Mouse (Mus musculus) frontal cortex, postnatal 10 days (tissue): Measurements from ENCODE around the gene Zwint.

Experiments used
- DNase-seq, 2 experiments: peaks; one replicate each; pipeline ENCODE4 v3.0.0; 2022; ENCODE audit warnings: low spot score in 2 of 2, mixed read lengths in 1 of 2

The Zwint gene

DNA sequence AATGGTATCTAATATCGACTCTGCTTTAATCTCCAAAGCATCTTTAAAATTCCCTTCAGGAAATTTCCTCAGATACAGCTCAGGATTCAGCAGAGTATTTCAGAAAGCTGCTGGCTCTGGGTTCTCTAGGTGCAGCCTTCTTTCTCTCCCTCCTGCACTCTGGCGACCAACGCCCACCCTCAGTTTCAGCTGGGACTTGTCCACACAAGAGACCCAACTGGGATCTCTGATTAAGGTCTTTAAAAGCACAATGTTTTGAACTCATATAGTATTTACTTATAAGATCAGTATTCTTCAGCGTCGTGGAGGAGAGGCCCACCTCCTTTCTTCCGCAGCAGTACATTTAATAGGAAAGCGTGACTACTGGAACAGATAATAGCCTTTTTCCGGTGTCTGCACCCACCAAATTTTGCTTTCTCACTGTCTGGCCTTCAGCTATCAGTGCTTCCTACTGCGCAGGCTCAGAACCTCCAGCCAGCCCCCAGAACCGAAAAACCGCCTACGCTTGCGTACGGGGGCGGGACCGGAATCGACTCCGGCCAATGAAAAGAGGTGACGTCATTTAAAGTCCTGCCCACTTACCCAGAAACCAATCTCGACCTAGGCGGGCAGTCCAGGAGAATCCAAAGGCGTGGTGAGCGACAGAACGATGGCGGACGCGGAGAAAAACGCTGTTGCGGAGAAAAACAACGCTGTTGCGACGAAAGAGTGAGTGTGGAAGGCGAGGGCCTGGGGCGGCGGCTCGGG is at the start of gene Zwint:
Gene Zwint, plus strand, starts transcription at position 576 of the 747 bp plus-strand sequence.
- peak; percentile 95 to 97 for DNase-seq

DNA sequence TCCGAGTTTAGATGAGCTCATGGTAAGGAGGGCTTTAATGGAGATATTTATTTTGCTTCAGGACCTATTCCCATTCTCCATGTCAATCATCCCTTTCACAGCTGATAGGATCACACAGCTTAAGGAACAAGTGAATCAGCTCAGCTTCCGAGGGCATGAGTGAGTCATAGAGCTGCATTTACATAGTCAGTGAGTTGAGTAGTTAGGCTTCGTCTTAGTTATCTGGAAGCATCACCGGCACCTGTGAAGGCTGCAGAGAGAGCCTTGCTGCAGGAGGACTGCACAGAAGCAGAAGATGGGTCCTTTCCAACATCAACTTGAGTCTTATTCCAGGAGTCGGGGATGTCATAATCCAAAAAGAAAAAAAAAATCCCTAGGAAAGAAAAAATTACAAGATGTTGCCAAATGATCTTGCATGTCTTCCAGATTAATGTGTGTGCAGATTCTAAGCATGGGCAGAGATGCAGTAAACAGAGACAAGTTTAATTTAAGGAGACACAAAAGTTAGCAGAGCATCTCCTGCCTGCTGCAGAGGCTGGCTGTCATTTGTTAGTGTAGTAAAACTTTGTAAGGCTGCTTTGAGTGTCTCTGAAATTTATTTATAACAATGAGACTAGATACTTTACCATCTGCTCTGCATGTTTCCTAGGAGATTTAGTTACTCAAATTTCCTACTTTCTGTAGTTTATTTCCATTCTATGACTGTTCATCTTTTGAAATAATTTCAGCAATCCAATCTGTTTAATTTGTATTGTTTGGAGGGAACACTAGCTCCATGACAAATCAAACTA is 41.3 kb upstream of the Zwint start:
- no peak for DNase-seq

DNA sequence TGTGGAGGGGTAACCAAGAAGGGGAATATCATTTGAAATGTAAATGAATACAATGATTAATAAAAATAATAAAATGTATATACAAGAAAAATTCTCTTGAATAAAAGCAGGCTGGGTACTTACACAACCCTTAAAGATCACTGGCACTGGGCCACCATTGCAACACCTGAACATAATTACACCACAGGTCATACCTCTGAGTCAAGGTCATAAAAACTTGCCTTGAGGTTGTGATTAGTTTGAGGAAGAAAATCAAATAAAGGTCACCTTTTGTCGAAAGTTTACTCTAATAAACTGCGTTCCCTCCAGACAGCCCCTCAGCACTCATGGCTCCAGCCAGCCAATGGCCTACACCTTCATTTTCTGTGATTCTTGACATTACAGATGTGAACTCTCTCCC is 38.5 kb upstream of the Zwint start:
- no peak for DNase-seq

DNA sequence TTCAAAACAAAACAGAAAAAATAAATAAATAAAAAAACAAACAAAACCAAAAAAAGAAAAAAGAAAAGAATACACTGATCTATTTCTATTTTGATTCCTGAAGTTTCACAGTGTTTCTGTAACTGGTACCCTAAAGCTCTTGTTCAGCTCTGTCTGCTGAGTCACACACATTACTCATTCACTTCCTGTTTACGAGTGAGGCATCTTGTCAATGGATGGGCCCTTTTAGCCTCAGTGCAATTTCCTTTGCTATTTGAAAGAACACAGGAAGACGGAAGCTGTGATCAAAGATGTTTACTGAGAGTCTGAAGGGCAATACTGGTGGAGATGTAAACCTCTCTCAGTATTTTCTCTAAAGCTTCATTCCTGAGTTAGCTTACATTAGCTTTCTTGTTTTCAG is 34.1 kb upstream of the Zwint start:
- DNase-seq, result no peak

DNA sequence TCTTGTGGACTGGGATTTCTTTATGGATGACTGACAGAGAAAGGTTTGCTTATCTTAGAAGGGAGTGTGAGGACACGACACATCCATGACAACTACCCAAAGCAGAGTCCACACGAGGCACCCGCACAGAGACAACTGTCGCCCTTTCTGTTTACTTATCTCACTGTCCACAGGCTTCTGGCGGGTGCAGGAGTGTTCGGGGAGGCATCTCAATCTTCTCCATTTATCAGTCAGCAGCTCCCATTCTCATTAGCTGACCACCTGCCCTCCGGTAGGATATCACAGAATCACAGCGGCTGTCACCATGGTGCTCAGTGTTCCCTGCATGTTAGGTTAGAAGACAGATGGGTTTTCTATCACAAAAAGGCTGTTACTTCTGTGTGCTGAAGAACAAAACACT is 31.1 kb upstream of the Zwint start:
- no peak for DNase-seq

DNA sequence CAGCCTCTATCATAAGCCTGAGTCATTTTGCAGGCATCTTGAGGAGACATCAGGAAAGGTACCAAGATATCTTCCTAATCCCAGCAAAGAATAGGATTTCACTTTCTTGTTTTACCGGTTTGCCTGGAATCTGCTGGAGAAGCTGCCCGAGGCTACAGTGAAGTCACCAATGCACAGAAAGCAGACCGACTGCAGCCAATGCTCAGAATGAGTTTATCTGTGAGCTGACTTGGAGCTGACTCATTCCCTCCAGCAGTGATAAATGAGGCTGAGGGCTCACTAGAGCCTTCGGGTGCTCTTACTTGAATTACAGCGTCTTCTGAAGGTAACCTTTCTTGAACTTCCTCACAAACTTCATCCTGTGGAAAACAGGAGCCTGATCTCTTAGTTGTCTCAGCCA is 20.5 kb upstream of the Zwint start:
- DNase-seq, result no peak

DNA sequence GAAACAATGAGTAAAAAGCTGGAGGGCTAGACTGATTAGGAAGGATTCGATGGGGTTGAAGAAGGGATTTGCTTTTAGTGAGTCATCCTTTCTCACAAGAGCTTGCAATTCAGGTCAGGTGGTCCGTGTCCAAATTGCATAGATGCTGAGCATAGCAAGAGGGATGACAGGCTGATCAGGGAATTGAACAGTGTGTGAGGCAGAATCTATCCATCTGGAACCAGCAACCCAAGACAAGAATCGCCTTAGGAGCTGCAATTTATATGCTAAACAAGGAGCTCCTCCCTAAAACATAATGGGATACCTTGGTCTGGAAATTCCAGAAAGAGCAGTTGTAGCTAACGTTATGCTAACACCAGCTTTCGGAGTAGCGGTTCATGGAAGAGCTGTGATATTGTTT is 3.8 kb upstream of the Zwint start:
- no peak for DNase-seq

DNA sequence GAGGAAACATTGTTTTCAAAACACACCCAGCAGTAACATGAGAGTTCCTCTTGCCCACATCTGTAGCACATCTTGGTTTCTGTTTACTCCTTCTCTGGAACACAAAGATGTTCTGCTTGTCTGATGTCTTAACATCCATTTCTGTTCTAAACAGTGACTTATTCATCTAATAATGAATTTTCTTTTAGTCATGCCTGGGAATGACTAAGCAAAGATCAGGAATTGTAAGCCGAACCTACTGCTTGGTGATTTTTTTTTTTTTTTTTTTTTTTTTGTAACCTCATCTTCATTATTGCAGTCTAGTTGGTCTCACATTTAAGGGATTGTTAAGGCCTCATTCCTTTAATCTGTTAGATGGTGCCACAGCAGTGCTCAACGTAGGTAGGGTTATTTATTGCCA is 848 bp upstream of the Zwint start:
- DNase-seq, result no peak

DNA sequence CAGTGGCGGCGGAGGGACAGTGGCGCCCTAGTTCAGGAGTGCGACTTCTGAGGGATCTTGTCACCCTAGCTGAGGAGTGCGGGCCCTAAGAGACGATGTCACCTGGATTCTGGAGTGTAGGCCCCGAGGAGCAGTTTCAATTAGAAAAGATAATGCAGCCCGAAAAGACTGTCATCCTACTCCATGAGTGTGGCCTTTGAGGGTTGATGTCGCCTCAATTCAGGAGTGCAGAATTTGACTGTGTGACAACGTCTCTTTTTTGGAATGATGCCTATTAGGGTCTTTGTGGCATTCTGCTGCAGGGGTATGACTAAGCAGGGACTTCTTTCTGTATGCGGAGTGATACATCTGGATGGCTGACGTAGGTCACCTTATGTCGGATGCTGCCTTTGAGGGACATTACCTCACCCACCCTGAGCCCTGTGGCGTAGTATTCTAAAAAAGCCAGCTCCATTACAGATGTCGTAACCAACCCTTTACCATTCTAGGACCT is 418 bp downstream of the Zwint start:
- peak; percentile 49 to 66 for DNase-seq

DNA sequence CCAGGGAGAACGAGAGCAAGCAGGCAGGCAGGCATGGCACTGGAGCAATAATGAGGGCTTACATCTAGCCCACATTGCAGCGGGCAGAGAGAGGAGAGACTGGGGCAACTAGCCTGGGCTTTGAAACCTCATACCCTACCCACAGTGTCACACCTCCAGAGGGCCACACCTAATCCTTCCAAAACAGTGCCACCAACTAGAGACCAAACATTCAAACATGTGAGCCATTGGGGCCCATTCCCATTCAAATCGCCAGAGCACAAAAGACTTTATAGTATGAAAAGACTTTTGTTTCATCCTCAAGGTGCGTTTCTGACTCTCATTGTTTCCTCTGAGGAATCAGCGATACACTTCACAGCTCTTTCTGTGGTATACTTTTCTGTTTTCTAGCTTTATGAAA is 4.6 kb downstream of the Zwint start:
- no peak for DNase-seq

DNA sequence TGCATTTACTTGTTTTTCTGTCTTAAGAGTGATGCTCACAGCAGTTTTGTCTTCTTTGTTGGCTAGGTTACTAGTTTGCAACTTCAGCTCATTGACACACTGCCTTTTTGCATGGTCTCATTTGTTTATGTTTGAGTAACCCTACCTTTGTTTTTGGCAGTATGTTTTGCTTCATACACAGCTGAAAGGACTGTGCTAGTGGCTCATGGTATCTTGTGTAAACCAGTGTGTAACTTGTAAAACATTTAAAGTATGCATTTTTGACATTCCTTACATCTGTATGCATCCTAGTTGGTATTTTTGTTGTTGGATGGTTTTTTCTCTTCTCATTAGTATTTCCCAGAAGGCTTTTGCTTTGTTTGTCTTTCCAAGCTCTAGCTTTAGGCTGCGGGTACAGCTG is 5.7 kb downstream of the Zwint start:
- DNase-seq, result no peak

DNA sequence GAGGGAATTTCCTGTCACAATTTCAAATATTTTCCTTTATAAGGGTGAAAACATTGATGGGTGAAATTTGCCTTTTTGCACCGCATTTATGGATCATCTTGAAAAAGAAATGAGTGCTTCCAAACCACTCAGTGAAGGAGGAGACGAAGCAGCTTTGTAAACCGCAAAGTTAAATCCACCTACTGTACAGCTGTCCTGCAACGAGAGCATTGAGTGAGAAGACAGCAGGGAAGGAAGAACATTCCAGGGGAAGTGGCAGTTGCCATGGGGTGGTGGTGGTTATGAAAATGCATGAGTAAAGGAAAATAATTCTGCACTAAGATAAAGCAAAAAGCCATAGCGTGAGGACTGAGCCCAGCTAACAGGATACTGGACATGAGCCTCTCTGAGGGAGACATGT is 13.2 kb downstream of the Zwint start:
- DNase-seq, result no peak

DNA sequence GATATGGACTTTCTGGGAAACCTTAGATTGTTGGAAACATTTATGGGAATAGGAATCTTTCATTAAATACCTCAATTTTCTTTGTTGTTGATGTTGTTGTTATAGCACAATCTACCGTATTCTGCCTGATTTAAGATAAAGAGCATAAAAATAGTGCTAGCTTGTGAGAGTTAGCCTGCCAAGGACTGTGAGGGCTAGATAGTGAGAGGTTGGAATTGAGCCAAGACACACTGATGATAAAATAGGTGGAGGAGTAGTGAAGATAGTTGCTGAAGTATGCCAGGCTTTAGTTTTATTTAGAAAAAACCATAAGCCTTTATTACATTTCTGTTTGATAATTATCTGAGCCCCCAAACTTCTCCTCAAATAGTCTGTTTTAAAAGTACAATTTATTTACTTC is 14.4 kb downstream of the Zwint start:
- no peak for DNase-seq

DNA sequence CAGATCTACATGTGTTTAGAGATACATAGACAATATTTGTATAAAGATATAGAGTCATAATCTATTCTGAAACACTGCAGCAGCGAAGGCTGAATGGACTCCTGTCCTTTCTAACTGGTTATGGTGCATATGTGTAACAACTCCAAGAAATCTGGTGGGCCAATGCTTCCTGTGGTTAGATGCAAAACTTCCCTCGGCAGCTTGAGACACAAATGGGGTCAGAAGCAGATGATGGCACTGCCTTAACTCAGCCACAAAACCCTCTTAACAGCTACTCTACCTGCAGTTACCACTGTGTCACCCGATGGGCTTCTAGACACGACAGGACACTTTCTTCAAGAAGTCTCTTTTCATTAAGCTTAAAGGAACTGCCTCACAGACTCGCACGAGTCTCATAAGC is 21.3 kb downstream of the Zwint start:
- DNase-seq, result no peak

DNA sequence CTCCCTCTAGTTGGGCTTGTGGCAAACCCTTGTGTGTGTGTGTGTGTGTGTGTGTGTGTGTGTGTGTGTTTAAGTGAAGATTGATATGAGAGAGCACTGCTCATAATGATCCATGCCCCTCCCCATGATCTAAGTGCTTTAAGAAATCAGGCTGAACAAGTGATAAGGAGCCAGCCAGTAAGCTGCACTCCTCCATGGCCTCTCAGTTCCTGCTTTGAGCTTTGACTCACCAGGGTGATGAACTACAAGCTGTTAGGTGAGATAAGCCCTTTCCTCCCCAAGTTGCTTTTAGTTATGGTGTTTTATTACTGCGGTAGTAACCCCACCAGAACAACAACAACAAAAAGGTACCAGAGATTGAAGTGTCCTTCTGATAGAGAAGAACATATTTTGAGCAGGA is 21.9 kb downstream of the Zwint start:
- no peak for DNase-seq

DNA sequence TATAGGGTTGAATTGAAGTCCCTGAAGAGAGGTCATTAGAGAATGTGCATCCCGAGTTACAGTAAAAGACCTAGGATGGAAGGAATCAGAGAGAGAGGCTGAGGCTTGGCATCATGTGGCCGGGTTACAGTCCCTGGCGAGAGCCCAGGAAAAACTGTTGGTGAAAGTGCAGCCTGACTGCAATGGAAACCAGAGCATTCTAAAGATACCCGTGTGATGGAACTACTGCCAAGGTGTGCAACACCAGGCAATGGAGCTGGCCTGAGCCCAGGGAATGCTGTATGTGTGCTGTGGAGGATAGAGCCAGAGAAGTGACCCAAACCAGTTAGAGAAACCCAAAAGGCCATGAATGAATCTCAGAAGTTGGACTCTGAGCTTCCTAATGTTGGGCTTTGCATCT is 24.4 kb downstream of the Zwint start:
- no peak for DNase-seq

DNA sequence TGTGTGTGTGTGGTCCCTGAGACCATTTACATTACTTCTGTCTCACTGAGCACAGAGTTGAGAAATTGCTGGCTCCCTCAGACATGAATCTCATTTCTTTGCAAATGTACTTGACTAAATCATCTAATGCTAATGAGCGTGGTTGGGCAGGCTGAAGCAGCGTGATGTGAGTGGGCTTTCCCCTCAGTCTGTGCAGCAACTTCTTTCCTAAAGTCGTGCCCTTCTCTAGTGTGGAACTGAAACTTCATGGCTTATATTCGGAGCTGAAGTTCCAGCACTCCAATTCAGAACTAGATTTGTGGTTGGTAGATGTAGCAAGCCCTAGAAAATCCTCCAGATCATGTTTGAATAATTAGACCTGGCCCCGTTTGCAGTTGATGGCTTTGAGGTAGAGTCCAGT is 46.4 kb downstream of the Zwint start:
- no peak for DNase-seq

DNA sequence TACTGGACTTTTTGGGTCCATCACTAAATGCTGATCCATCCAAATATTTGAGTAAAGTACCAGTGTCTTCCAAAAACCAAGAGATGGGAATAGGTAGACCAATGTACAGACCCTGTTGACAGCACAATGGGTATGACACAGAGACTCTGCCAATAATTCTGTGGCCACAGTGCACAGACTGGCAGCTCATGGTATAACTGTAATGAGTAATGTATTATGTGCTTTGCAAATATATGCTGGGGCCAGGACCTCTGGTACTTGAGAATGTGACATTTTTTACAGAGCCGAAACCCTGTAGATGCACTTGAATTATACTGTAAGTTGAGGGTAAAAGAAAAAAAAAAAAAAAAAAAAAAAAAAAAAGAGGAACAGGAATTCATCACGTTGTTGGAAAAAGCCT is 59.1 kb downstream of the Zwint start:
- DNase-seq, result no peak
